Mouse (Mus musculus): ENCODE results near the gene Fgf6. TPM values are rescaled to one million over a fixed set of nuclear protein-coding genes. Genes with fewer than 3 reads are reported as not detected.
A peak's percentile ranks its signal among the peaks of the same experiment; 100 is the strongest.

Fgf6 gene
- 1.7 and 2.8 TPM in 2 replicates for polyA plus RNA-seq (2015; fragmentation: Nextera tagmentation; extraction: Ambion mirVana)

GRCm38 (mm10) chr6:127014906-127015770 lies at the start of gene Fgf6:
Gene Fgf6, plus strand, starts transcription at chr6:127015586.
- no peak for ATAC-seq (ENCODE audit: insufficient number of reproducible peaks, low FRiP score, low TSS enrichment, low read depth)

GRCm38 (mm10) chr6:126966241-126967026 lies 49.0 kb upstream of the Fgf6 start:
- Histone ChIP-seq H3K4me1 (peaks cover 6% of the 10 kb centered on the region; the same call in 1 of the 2 replicates), H3K4me3 (replicated peaks) (no peak overlapping the region), H3K4me2 (replicated peaks) (no peak overlapping the region), H3K27ac (replicated peaks) (0 out of 2 replicates have a peak overlapping the region, but pooled peaks have one; percentile 17), H3K9me3 (replicated peaks) (no peaks in the 10 kb centered on the region), H3K27me3 (no peaks in the 10 kb centered on the region), H3K9ac (no peak overlapping the region), H3K36me3 (peaks cover 12% of the 10 kb centered on the region; the same call in 1 of the 2 replicates)
- WGBS: 83% methylated on average over 14 of the region's 14 CpGs
- no peak for ATAC-seq (ENCODE audit: insufficient number of reproducible peaks, low FRiP score, low TSS enrichment, low read depth)

More at GRCm38 (mm10) chr6:127014906-127015770, at the start of gene Fgf6:
- H3K4me3 ChIP-seq (replicated peaks): no peak within 1 kb of the TSS
- no peak within 1 kb of the TSS for H3K4me2 ChIP-seq (replicated peaks)
- WGBS: 79% methylated on average over 26 of the region's 26 CpGs
- H3K9ac ChIP-seq: no peak within 1 kb of the TSS
- H3K27ac ChIP-seq (replicated peaks): no peak within 1 kb of the TSS
- H3K4me1 ChIP-seq: 0 out of 2 replicates have a peak, but pooled peaks cover 10% of the 10 kb centered on the region
- no peaks in the 10 kb centered on the region for H3K9me3 ChIP-seq (replicated peaks)
- no peaks in the 10 kb centered on the region for H3K27me3 ChIP-seq
- H3K36me3 ChIP-seq: no peaks in the 10 kb centered on the region

GRCm38 (mm10) chr6:126981539-126982234 lies 33.7 kb upstream of the Fgf6 start:
- H3K36me3 ChIP-seq: 0 out of 2 replicates have a peak, but pooled peaks cover under 1% of the 10 kb centered on the region
- H3K27me3 ChIP-seq: no peaks in the 10 kb centered on the region
- no peaks in the 10 kb centered on the region for H3K4me1 ChIP-seq
- H3K9ac ChIP-seq: no peak overlapping the region
- H3K9me3 ChIP-seq (replicated peaks): no peaks in the 10 kb centered on the region
- no peak overlapping the region for H3K4me3 ChIP-seq (replicated peaks)
- H3K27ac ChIP-seq (replicated peaks): no peak overlapping the region
- WGBS: 42% methylated on average over 5 of the region's 5 CpGs
- no peak overlapping the region for H3K4me2 ChIP-seq (replicated peaks)
- ATAC-seq (ENCODE audit: insufficient number of reproducible peaks, low FRiP score, low TSS enrichment, low read depth): no peak

- no peaks in the 10 kb centered on the region for H3K9me3 ChIP-seq (replicated peaks)
- WGBS: 58% methylated on average over 2 of the region's 2 CpGs
- no peak overlapping the region for H3K27ac ChIP-seq (replicated peaks)
- H3K4me1 ChIP-seq: no peaks in the 10 kb centered on the region
- H3K4me2 ChIP-seq (replicated peaks): no peak overlapping the region
- no peak overlapping the region for H3K4me3 ChIP-seq (replicated peaks)
- H3K27me3 ChIP-seq: no peaks in the 10 kb centered on the region
- no peaks in the 10 kb centered on the region for H3K36me3 ChIP-seq
- ATAC-seq (ENCODE audit: insufficient number of reproducible peaks, low FRiP score, low TSS enrichment, low read depth): no peak
- no peak overlapping the region for H3K9ac ChIP-seq
These were observed 21.7 kb upstream of the Fgf6 start for GRCm38 (mm10) chr6:126993676-126994075.

- 90% methylated on average over 3 of the region's 3 CpGs for WGBS
- Histone ChIP-seq H3K4me3 (replicated peaks) (no peak overlapping the region), H3K4me1 (no peaks in the 10 kb centered on the region), H3K27me3 (no peaks in the 10 kb centered on the region), H3K36me3 (no peaks in the 10 kb centered on the region), H3K9ac (no peak overlapping the region), H3K9me3 (replicated peaks) (no peaks in the 10 kb centered on the region), H3K4me2 (replicated peaks) (no peak overlapping the region), H3K27ac (replicated peaks) (no peak overlapping the region)
- ATAC-seq (ENCODE audit: insufficient number of reproducible peaks, low FRiP score, low TSS enrichment, low read depth): no peak
These were observed 19.9 kb upstream of the Fgf6 start for GRCm38 (mm10) chr6:126995494-126995893.

GRCm38 (mm10) chr6:126996399-126996798 lies 19.0 kb upstream of the Fgf6 start:
- no peak overlapping the region for H3K9ac ChIP-seq
- ATAC-seq (ENCODE audit: insufficient number of reproducible peaks, low FRiP score, low TSS enrichment, low read depth): no peak
- no peak overlapping the region for H3K27ac ChIP-seq (replicated peaks)
- H3K4me3 ChIP-seq (replicated peaks): no peak overlapping the region
- WGBS: 64% methylated on average over 5 of the region's 5 CpGs
- no peaks in the 10 kb centered on the region for H3K9me3 ChIP-seq (replicated peaks)
- no peak overlapping the region for H3K4me2 ChIP-seq (replicated peaks)
- H3K4me1 ChIP-seq: no peaks in the 10 kb centered on the region
- no peaks in the 10 kb centered on the region for H3K27me3 ChIP-seq
- no peaks in the 10 kb centered on the region for H3K36me3 ChIP-seq

- Histone ChIP-seq H3K4me3 (replicated peaks) (no peak overlapping the region), H3K9me3 (replicated peaks) (no peaks in the 10 kb centered on the region), H3K9ac (no peak overlapping the region), H3K36me3 (no peaks in the 10 kb centered on the region), H3K27ac (replicated peaks) (no peak overlapping the region), H3K27me3 (no peaks in the 10 kb centered on the region), H3K4me2 (replicated peaks) (no peak overlapping the region), H3K4me1 (no peaks in the 10 kb centered on the region)
- no peak for ATAC-seq (ENCODE audit: insufficient number of reproducible peaks, low FRiP score, low TSS enrichment, low read depth)
- 79% methylated on average over 3 of the region's 3 CpGs for WGBS
These were observed 9.7 kb upstream of the Fgf6 start for GRCm38 (mm10) chr6:127005646-127006045.

GRCm38 (mm10) chr6:127006551-127006950 lies 8.8 kb upstream of the Fgf6 start:
- no peak for ATAC-seq (ENCODE audit: insufficient number of reproducible peaks, low FRiP score, low TSS enrichment, low read depth)
- Histone ChIP-seq H3K4me3 (replicated peaks) (no peak overlapping the region), H3K9ac (no peak overlapping the region), H3K27me3 (no peaks in the 10 kb centered on the region), H3K4me1 (no peaks in the 10 kb centered on the region), H3K9me3 (replicated peaks) (no peaks in the 10 kb centered on the region), H3K4me2 (replicated peaks) (no peak overlapping the region), H3K36me3 (no peaks in the 10 kb centered on the region), H3K27ac (replicated peaks) (no peak overlapping the region)
- 84% methylated on average over 3 of the region's 3 CpGs for WGBS

GRCm38 (mm10) chr6:127010021-127010420 lies 5.4 kb upstream of the Fgf6 start:
- no peak overlapping the region for H3K9ac ChIP-seq
- no peak overlapping the region for H3K4me3 ChIP-seq (replicated peaks)
- H3K27me3 ChIP-seq: no peaks in the 10 kb centered on the region
- WGBS: 86% methylated on average over 13 of the region's 13 CpGs
- no peak overlapping the region for H3K4me2 ChIP-seq (replicated peaks)
- H3K4me1 ChIP-seq: no peaks in the 10 kb centered on the region
- no peak overlapping the region for H3K27ac ChIP-seq (replicated peaks)
- ATAC-seq (ENCODE audit: insufficient number of reproducible peaks, low FRiP score, low TSS enrichment, low read depth): no peak
- H3K9me3 ChIP-seq (replicated peaks): no peaks in the 10 kb centered on the region
- no peaks in the 10 kb centered on the region for H3K36me3 ChIP-seq

GRCm38 (mm10) chr6:127011947-127012535 lies 3.3 kb upstream of the Fgf6 start:
- Histone ChIP-seq H3K9me3 (replicated peaks) (no peaks in the 10 kb centered on the region), H3K4me1 (no peaks in the 10 kb centered on the region), H3K9ac (no peak overlapping the region), H3K36me3 (no peaks in the 10 kb centered on the region), H3K4me2 (replicated peaks) (no peak overlapping the region), H3K27ac (replicated peaks) (no peak overlapping the region), H3K4me3 (replicated peaks) (no peak overlapping the region), H3K27me3 (no peaks in the 10 kb centered on the region)
- no peak for ATAC-seq (ENCODE audit: insufficient number of reproducible peaks, low FRiP score, low TSS enrichment, low read depth)
- WGBS: 76% methylated on average over 13 of the region's 13 CpGs

Data from embryonic facial prominence, embryonic 15.5 days (tissue).